In genomic region chrX:170001388-170001695, GRCm38 (mm10) we compare ENCODE assay signal across 7 mouse cellular contexts. TPM values are rescaled to one million over a fixed set of nuclear protein-coding genes. Genes with fewer than 3 reads are reported as not detected.
DNase-seq lines count a peak whose midpoint lies in the region; ATAC-seq and TF ChIP-seq lines count a peak whose summit lies in the region.
"Not testable (repeated sequence)": the region's sequence is repeated elsewhere in the genome, so short reads cannot be mapped to it uniquely, and the experiment has no call there.

No protein-coding gene starts in this region.

- H3K36me3 ChIP-seq in E14TG2a.4 (ENCODE audit: insufficient read depth, low read length); forebrain, embryonic 10.5 days (replicated peaks); hindbrain, embryonic 10.5 days; limb, embryonic 10.5 days; midbrain, embryonic 11.5 days (ENCODE audit: control insufficient read depth, insufficient read depth, low read length); midbrain, embryonic 15.5 days (replicated peaks): not testable (repeated sequence)

- peak; percentile 62 for ATAC-seq in cerebellum, adult (ENCODE audit: insufficient number of reproducible peaks, low FRiP score, low TSS enrichment)
- peak; percentile 38 for ATAC-seq in midbrain, embryonic 11.5 days (ENCODE audit: low FRiP score)
- 0 out of 2 replicates have a peak, but pooled peaks have one; percentile 6 for ATAC-seq in midbrain, embryonic 15.5 days (replicated peaks)

- not testable (repeated sequence) for H3K9ac ChIP-seq in midbrain, embryonic 11.5 days (ENCODE audit: low read length); midbrain, embryonic 15.5 days

- 31% methylated on average over 11 of the region's 12 CpGs for WGBS in forebrain, embryonic 10.5 days
- WGBS in hindbrain, embryonic 10.5 days: 42% methylated on average over 11 of the region's 12 CpGs
- 33% methylated on average over 7 of the region's 12 CpGs for WGBS in limb, embryonic 10.5 days
- 62% methylated on average over 7 of the region's 12 CpGs for WGBS in midbrain, embryonic 11.5 days
- 20% methylated on average over 1 of the region's 12 CpGs for WGBS in midbrain, embryonic 15.5 days

- peak overlapping the region; percentile 3 for H3K4me3 ChIP-seq in E14TG2a.4 (replicated peaks; ENCODE audit: low read length)
- H3K4me3 ChIP-seq in forebrain, embryonic 10.5 days; hindbrain, embryonic 10.5 days; limb, embryonic 10.5 days; midbrain, embryonic 11.5 days (ENCODE audit: low read depth, low read length); midbrain, embryonic 15.5 days: not testable (repeated sequence)

- not testable (repeated sequence) for TF ChIP-seq CTCF in E14TG2a.4 (conservative IDR thresholded peaks at IDR 0.05; ENCODE audit: low read length)

- peaks cover 45% of the 10 kb centered on the region for H3K4me1 ChIP-seq in E14TG2a.4 (replicated peaks; ENCODE audit: low read depth, low read length)
- peaks cover 26% of the 10 kb centered on the region for H3K4me1 ChIP-seq in forebrain, embryonic 10.5 days
- H3K4me1 ChIP-seq in hindbrain, embryonic 10.5 days (replicated peaks): peaks cover 11% of the 10 kb centered on the region
- not testable (repeated sequence) for H3K4me1 ChIP-seq in limb, embryonic 10.5 days; midbrain, embryonic 11.5 days (ENCODE audit: control insufficient read depth, insufficient read depth, low read length); midbrain, embryonic 15.5 days

- not testable (repeated sequence) for H3K4me2 ChIP-seq in midbrain, embryonic 11.5 days; midbrain, embryonic 15.5 days

- peaks cover 16% of the 10 kb centered on the region for H3K27me3 ChIP-seq in E14TG2a.4 (ENCODE audit: insufficient read depth, low read length)
- H3K27me3 ChIP-seq in forebrain, embryonic 10.5 days (ENCODE audit: poor library complexity, severe bottlenecking); hindbrain, embryonic 10.5 days (ENCODE audit: insufficient read depth, poor library complexity, severe bottlenecking); limb, embryonic 10.5 days (ENCODE audit: low read depth, poor library complexity, severe bottlenecking); midbrain, embryonic 11.5 days (ENCODE audit: control insufficient read depth, insufficient read depth, low read length); midbrain, embryonic 15.5 days (replicated peaks): not testable (repeated sequence)

- DNase-seq in forebrain, embryonic 10.5 days (ENCODE audit: extremely low spot score, low spot score); hindbrain, embryonic 10.5 days (ENCODE audit: low spot score); limb, embryonic 10.5 days (ENCODE audit: low spot score); midbrain, embryonic 11.5 days (ENCODE audit: low spot score, missing footprints): not testable (repeated sequence)

- peak overlapping the region; percentile 77 for H3K27ac ChIP-seq in forebrain, embryonic 10.5 days
- H3K27ac ChIP-seq in hindbrain, embryonic 10.5 days: peak overlapping the region; percentile 46
- H3K27ac ChIP-seq in limb, embryonic 10.5 days: 0 out of 2 replicates have a peak overlapping the region, but pooled peaks have one; percentile 1
- not testable (repeated sequence) for H3K27ac ChIP-seq in midbrain, embryonic 11.5 days (ENCODE audit: low read depth, low read length); midbrain, embryonic 15.5 days

- H3K9me3 ChIP-seq in E14TG2a.4 (ENCODE audit: low read length): peaks cover 44% of the 10 kb centered on the region
- peaks cover 27% of the 10 kb centered on the region for H3K9me3 ChIP-seq in forebrain, embryonic 10.5 days
- peaks cover 30% of the 10 kb centered on the region for H3K9me3 ChIP-seq in hindbrain, embryonic 10.5 days
- not testable (repeated sequence) for H3K9me3 ChIP-seq in limb, embryonic 10.5 days (replicated peaks); midbrain, embryonic 11.5 days (ENCODE audit: control insufficient read depth, low read length); midbrain, embryonic 15.5 days

RNA-seq across cellular contexts. Expression of gene Gm21887, which starts 8.1 kb away (rescaled TPM):
- polyA plus RNA-seq in forebrain, embryonic 10.5 days (2016; fragmentation: Nextera tagmentation; extraction: Ambion mirVana): 249 and 311 TPM in 2 replicates
- 229 and 264 TPM in 2 replicates for polyA plus RNA-seq in hindbrain, embryonic 10.5 days (2016; fragmentation: Nextera tagmentation; extraction: Ambion mirVana)
- polyA plus RNA-seq in limb, embryonic 10.5 days (2016; fragmentation: Nextera tagmentation; extraction: Ambion mirVana): 253 and 254 TPM in 2 replicates
- 177 and 189 TPM in 2 replicates for polyA plus RNA-seq in midbrain, embryonic 11.5 days (2014; fragmentation: Nextera tagmentation; extraction: Ambion mirVana)
- 187 and 227 TPM in 2 replicates for polyA plus RNA-seq in midbrain, embryonic 15.5 days (2015; fragmentation: Nextera tagmentation; extraction: Ambion mirVana)

Comparison
In these comparisons a context has a peak if more than half of its experiments do, and no peak if none do; other contexts are left out.
1. ATAC-seq: peak in every context shown above with its lines; median percentile 62 in cerebellum, adult; 38 in midbrain, embryonic 11.5 days; 6 in midbrain, embryonic 15.5 days.